Mouse (Mus musculus) intestine, embryonic 15.5 days (tissue): ENCODE results near the gene Scube2. TPM values are rescaled to one million over a fixed set of nuclear protein-coding genes. Genes with fewer than 3 reads are reported as not detected.

Experiments used
- ATAC-seq: fragments of 200-750 bp; cut with Nextera tagmentation; 2 replicates; pipeline ENCODE4 v1.8.0; 2017; ENCODE audit warnings: moderate TSS enrichment, moderate library complexity
- H3K27ac ChIP-seq: fragments of 300-500 bp; sonication (generic); 2 replicates; pipeline ENCODE4 v1.5.1; 2015; ENCODE audit warnings: mild to moderate bottlenecking, inconsistent platforms
- H3K27me3 ChIP-seq: fragments of 300-500 bp; sonication (generic); replicated peaks from 2 replicates; pipeline ENCODE4 v1.6.1; 2015; ENCODE audit warnings: inconsistent platforms
- H3K36me3 ChIP-seq: fragments of 300-500 bp; sonication (generic); 2 replicates; pipeline ENCODE4 v1.6.1; 2015; ENCODE audit warnings: inconsistent platforms
- H3K4me1 ChIP-seq: fragments of 300-500 bp; sonication (generic); replicated peaks from 2 replicates; pipeline ENCODE4 v1.6.1; 2015; ENCODE audit warnings: inconsistent platforms
- H3K4me2 ChIP-seq: fragments of 300-500 bp; sonication (generic); replicated peaks from 2 replicates; pipeline ENCODE4 v1.6.1; 2015; ENCODE audit warnings: mild to moderate bottlenecking, inconsistent platforms
- H3K4me3 ChIP-seq: fragments of 300-500 bp; sonication (generic); replicated peaks from 2 replicates; pipeline ENCODE4 v1.5.1; 2015; ENCODE audit warnings: inconsistent platforms
- H3K9ac ChIP-seq: fragments of 300-500 bp; sonication (generic); 2 replicates; pipeline ENCODE4 v1.6.1; 2015; ENCODE audit warnings: inconsistent platforms
- H3K9me3 ChIP-seq: fragments of 300-500 bp; sonication (generic); 2 replicates; pipeline ENCODE4 v1.6.1; 2016; ENCODE audit warnings: inconsistent platforms
- WGBS: fragments of 180-500 bp; shearing (Covaris S2); methylation state at CpG from one replicate; pipeline ENCODE4 v1.1.7; 2015; 5-methylcytosine and 5-hydroxymethylcytosine counted together
- polyA plus RNA-seq: library from polyadenylated mRNA; unstranded; fragments of >200 nt; fragmentation: Nextera tagmentation; extraction: Ambion mirVana; gene quantifications from 2 replicates; pipeline ENCODE4 v1.2.1, GENCODE M21; 2015

Scube2 gene
- polyA plus RNA-seq, 1 experiment from 2014 or later: 1.7 TPM

DNA sequence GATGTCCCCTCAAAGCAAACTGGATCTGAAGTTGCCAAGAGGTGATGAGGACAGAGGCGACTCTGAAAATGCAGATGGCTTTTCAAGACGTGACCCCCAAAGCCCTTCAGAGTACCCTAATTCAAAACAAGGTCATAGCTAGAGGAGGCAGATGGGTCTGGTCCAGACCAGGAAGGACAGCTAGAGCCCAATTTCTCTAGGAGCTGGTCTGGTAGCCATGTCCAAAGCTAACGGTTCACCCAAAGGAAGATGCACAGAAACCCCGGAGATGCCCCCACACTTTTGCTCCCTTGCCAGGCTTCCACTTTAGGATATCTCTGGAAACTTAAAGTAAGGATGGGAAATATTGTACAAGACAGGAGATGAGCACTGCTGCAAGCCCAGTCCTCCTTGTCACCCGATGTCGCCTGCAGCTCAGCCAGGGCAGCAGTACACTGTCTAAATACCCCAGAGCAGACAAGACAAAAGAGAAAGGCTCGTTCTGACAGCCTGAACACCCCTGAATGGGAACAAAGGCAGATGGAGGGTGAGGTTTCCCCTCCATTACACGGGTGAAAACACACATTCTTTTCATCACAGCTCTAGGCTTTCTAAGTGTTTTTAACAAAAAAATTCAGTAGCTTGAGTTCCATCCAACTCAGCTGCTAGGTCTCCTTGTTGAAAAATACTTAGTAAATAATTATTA, 15.6 kb downstream of the Scube2 start:
- Histone ChIP-seq H3K27ac (no peak overlapping the region), H3K9me3 (no peaks in the 10 kb centered on the region), H3K4me3 (no peak overlapping the region), H3K4me2 (no peak overlapping the region), H3K4me1 (peaks cover 15% of the 10 kb centered on the region), H3K9ac (no peak overlapping the region), H3K36me3 (no peaks in the 10 kb centered on the region), H3K27me3 (no peaks in the 10 kb centered on the region)
- no peak for ATAC-seq
- whole genome bisulfite sequencing: 64% methylated on average over 8 of the region's 8 CpGs

GRCm38 (mm10) chr7:109848867-109849733, 16.4 kb downstream of the Scube2 start:
- no peak overlapping the region for H3K4me2 ChIP-seq
- no peak overlapping the region for H3K27ac ChIP-seq
- H3K4me3 ChIP-seq: no peak overlapping the region
- ATAC-seq: no peak
- no peaks in the 10 kb centered on the region for H3K36me3 ChIP-seq
- H3K27me3 ChIP-seq: no peaks in the 10 kb centered on the region
- H3K9me3 ChIP-seq: no peaks in the 10 kb centered on the region
- 36% methylated on average over 11 of the region's 11 CpGs for WGBS
- no peak overlapping the region for H3K9ac ChIP-seq
- peaks cover 13% of the 10 kb centered on the region for H3K4me1 ChIP-seq

DNA sequence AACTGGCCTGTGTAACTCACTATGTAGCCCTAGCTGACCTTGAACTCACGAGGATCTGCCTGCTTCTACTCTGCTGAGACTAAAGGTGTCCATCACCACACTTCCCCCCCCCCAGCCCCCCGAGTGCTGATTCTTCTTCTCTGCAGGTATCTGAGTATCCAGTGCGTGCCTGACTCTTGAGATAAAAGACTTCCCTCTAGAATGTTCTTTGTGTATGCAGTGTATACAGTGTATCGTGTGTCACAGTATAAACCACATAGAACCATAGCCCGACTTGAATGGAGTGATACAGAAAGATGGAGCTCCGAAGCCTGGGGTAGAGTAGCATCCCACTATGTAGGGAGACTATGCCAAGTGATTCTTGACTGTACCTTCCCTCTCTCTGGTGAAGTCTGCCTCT, 21.4 kb downstream of the Scube2 start:
- no peak overlapping the region for H3K9ac ChIP-seq
- no peaks in the 10 kb centered on the region for H3K36me3 ChIP-seq
- 79% methylated on average over 6 of the region's 6 CpGs for WGBS
- no peaks in the 10 kb centered on the region for H3K4me1 ChIP-seq
- ATAC-seq: no peak
- no peaks in the 10 kb centered on the region for H3K9me3 ChIP-seq
- no peak overlapping the region for H3K4me3 ChIP-seq
- no peak overlapping the region for H3K27ac ChIP-seq
- H3K4me2 ChIP-seq: no peak overlapping the region
- H3K27me3 ChIP-seq: no peaks in the 10 kb centered on the region

GRCm38 (mm10) chr7:109841618-109842418, 23.7 kb downstream of the Scube2 start:
- ATAC-seq: no peak
- 86% methylated on average over 13 of the region's 13 CpGs for WGBS
- Histone ChIP-seq H3K4me1 (no peaks in the 10 kb centered on the region), H3K9ac (no peak overlapping the region), H3K36me3 (no peaks in the 10 kb centered on the region), H3K4me2 (no peak overlapping the region), H3K27me3 (no peaks in the 10 kb centered on the region), H3K27ac (no peak overlapping the region), H3K4me3 (no peak overlapping the region), H3K9me3 (no peaks in the 10 kb centered on the region)

DNA sequence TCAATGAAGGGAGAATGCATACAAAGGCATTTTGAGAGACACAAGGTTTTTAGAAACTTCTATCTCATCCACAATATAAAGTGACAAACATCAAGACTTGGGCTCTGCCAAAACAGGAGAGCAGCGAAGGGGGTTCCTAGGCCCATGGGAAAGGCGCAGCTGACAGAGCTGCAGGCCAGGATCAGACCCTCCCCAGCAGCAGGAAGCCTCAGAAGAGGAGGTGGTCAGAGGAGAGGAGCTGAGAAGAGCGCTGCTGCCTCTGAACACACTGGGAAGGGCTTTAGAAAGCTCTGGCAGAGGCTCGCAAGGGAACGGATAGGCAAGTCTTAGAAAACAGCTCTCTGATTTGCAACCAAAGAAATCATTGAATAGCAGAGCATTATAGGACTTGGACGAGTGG, 24.4 kb downstream of the Scube2 start:
- Histone ChIP-seq H3K27me3 (no peaks in the 10 kb centered on the region), H3K4me3 (no peak overlapping the region), H3K4me2 (no peak overlapping the region), H3K27ac (no peak overlapping the region), H3K36me3 (no peaks in the 10 kb centered on the region), H3K9me3 (no peaks in the 10 kb centered on the region), H3K4me1 (no peaks in the 10 kb centered on the region), H3K9ac (no peak overlapping the region)
- WGBS: 68% methylated on average over 6 of the region's 6 CpGs
- ATAC-seq: no peak

GRCm38 (mm10) chr7:109838613-109839012, 26.9 kb downstream of the Scube2 start:
- Histone ChIP-seq H3K4me3 (no peak overlapping the region), H3K4me2 (no peak overlapping the region), H3K36me3 (no peaks in the 10 kb centered on the region), H3K27me3 (no peaks in the 10 kb centered on the region), H3K27ac (no peak overlapping the region), H3K9me3 (no peaks in the 10 kb centered on the region), H3K4me1 (no peaks in the 10 kb centered on the region), H3K9ac (no peak overlapping the region)
- 75% methylated on average over 3 of the region's 3 CpGs for WGBS
- ATAC-seq: no peak

DNA sequence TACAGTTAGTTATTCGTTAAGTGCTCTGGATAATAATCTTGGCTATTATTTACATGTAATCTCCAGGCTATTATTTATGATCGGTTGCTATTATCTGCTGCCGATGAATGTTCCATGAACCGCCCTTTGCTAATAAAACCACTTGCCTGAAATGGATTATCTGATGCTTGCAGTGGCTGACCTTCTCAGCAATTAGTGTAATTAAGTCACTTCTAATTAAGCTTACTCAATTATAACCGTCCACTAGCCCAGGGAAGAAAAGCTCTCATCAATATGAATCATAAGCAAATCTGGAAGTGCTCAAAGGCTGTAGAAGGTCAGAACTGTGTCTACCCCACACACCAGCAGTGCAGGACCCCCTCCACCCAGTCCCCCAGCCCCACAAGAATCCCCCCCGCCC, 27.8 kb downstream of the Scube2 start:
- 69% methylated on average over 6 of the region's 6 CpGs for WGBS
- no peak overlapping the region for H3K27ac ChIP-seq
- H3K36me3 ChIP-seq: no peaks in the 10 kb centered on the region
- no peak overlapping the region for H3K9ac ChIP-seq
- H3K4me2 ChIP-seq: no peak overlapping the region
- H3K4me3 ChIP-seq: no peak overlapping the region
- H3K4me1 ChIP-seq: no peaks in the 10 kb centered on the region
- no peaks in the 10 kb centered on the region for H3K27me3 ChIP-seq
- ATAC-seq: no peak
- H3K9me3 ChIP-seq: no peaks in the 10 kb centered on the region

DNA sequence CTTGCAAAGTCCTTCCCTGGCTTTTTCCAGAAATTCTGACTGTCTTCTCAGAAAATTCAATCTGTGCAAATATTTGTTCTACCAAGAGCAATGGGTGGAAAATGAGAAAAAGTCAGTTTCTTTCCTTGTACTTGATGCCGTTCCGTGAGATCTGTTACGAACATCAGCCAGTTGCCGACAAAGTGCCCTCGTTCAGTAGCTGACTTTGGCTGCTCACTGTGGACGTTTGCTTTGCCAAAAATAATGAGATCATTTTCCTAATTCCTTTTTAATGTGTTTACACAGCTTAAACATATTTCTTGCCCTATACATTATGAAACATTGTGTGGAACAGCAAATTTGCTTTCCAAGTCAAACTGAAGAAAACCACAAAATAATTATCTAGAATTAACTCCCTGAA, 30.6 kb downstream of the Scube2 start:
- H3K4me2 ChIP-seq: no peak overlapping the region
- H3K9me3 ChIP-seq: no peaks in the 10 kb centered on the region
- no peak overlapping the region for H3K27ac ChIP-seq
- H3K4me3 ChIP-seq: no peak overlapping the region
- H3K27me3 ChIP-seq: no peaks in the 10 kb centered on the region
- H3K4me1 ChIP-seq: no peaks in the 10 kb centered on the region
- whole genome bisulfite sequencing: 55% methylated on average over 6 of the region's 6 CpGs
- no peaks in the 10 kb centered on the region for H3K36me3 ChIP-seq
- H3K9ac ChIP-seq: no peak overlapping the region
- no peak for ATAC-seq

DNA sequence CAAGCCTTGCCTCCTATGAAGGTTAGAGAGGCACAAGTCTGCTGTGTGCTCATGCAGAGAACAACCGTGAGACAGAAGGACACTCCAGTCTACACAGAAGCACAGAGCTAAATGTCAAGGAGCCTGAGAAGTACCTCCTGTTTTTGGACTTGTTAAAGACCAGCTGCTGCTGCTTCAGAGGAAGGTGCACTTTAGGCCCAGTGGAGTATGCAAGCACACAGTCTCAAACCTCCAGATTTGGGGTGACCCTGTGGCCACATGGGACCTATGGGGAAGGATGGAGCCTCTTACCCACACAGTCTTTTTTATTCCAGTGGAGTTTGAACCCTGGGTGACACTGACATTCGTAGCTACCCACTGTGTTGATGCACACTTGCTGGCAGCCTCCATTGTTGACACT, 34.1 kb downstream of the Scube2 start:
- ATAC-seq: no peak
- Histone ChIP-seq H3K4me3 (no peak overlapping the region), H3K4me2 (no peak overlapping the region), H3K27me3 (no peaks in the 10 kb centered on the region), H3K36me3 (no peaks in the 10 kb centered on the region), H3K4me1 (0 out of 2 replicates have a peak, but pooled peaks cover 4% of the 10 kb centered on the region), H3K9me3 (no peaks in the 10 kb centered on the region), H3K27ac (no peak overlapping the region), H3K9ac (no peak overlapping the region)
- WGBS: 63% methylated on average over 2 of the region's 2 CpGs

DNA sequence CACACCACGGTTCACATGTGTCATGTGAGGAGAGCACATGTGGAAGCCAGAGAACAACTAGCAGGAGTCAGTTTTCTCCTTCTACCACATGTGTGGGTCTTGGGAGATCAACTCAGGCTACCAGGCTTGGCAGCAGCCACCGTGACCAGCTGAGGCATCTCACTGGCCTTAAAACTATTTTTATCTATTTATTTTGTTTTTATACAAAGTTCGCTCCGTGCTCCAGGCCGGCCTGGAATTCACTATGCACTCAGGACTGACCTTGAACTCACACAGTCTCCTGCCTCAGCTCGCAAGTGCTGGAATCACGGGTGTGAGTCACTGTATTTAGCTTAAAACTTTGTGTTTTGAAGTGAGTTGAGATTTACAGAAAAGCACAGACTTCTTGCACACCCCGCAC, 38.6 kb downstream of the Scube2 start:
- ATAC-seq: peak; percentile 47; the same call in 1 of the 2 replicates
- no peak overlapping the region for H3K27ac ChIP-seq
- WGBS: 44% methylated on average over 8 of the region's 8 CpGs

DNA sequence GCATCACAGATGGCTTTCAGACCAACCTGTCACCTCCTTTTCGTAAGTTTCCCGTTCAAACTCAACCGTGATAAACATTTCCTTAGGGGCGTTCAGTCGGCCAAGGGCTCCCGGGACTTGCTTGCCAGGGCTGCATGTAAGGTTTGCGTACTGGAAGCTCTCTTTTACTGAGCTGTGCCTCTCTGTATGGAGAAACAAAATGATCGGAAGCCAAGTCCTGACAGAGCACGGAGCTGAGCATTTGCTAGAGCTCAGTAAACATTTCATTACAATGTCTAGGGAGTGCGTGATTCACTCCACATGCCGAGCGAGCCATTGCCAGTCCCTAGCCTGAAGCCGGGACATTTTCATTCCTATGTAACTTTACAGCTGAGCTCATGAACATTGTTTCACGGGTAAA, 40.2 kb downstream of the Scube2 start:
- Histone ChIP-seq H3K27me3 (no peaks in the 10 kb centered on the region), H3K9me3 (no peaks in the 10 kb centered on the region), H3K36me3 (no peaks in the 10 kb centered on the region), H3K4me3 (no peak overlapping the region), H3K4me2 (peak overlapping the region; percentile 33; the same call in 1 of the 2 replicates), H3K9ac (no peak overlapping the region), H3K4me1 (0 out of 2 replicates have a peak, but pooled peaks cover 4% of the 10 kb centered on the region), H3K27ac (peak overlapping the region; percentile 58; the same call in 1 of the 2 replicates)
- WGBS: 43% methylated on average over 14 of the region's 14 CpGs
- peak; percentile 61 for ATAC-seq

More for the DNA sequence above, 38.6 kb downstream of the Scube2 start:
- no peak overlapping the region for H3K9ac ChIP-seq
- no peaks in the 10 kb centered on the region for H3K9me3 ChIP-seq
- no peaks in the 10 kb centered on the region for H3K27me3 ChIP-seq
- no peak overlapping the region for H3K4me2 ChIP-seq
- H3K4me1 ChIP-seq: 0 out of 2 replicates have a peak, but pooled peaks cover 4% of the 10 kb centered on the region
- no peaks in the 10 kb centered on the region for H3K36me3 ChIP-seq
- H3K4me3 ChIP-seq: no peak overlapping the region

DNA sequence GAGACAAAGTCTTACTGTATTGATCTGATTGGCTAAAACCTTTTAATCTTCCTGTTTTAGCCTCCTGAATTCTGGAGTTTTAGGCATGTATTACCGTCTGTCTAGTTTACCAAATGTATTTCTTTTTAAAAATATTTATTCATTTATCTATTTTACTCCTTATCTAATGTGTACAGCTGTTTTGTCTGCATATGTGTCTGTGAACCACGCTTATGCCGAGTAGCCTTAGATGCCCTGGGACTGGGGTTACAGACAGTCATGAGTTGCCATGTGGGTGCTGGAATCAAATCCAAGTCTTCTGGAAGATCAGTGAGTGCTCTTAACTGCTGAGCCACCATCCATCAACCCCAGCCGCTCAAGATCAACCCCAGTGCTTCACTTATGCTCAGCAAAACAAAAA, 46.9 kb downstream of the Scube2 start:
- no peaks in the 10 kb centered on the region for H3K36me3 ChIP-seq
- no peak overlapping the region for H3K4me2 ChIP-seq
- 79% methylated on average over 4 of the region's 4 CpGs for WGBS
- no peaks in the 10 kb centered on the region for H3K4me1 ChIP-seq
- H3K9me3 ChIP-seq: no peaks in the 10 kb centered on the region
- ATAC-seq: no peak
- no peak overlapping the region for H3K9ac ChIP-seq
- H3K4me3 ChIP-seq: no peak overlapping the region
- no peaks in the 10 kb centered on the region for H3K27me3 ChIP-seq
- H3K27ac ChIP-seq: no peak overlapping the region
